Mouse (Mus musculus): ENCODE data around the gene Trmt10a. TPM values are rescaled to one million over a fixed set of nuclear protein-coding genes. Genes with fewer than 3 reads are reported as not detected.

Gene Trmt10a
- polyA plus RNA-seq, 1 experiment from 2014 or later: 13.7 TPM

DNA sequence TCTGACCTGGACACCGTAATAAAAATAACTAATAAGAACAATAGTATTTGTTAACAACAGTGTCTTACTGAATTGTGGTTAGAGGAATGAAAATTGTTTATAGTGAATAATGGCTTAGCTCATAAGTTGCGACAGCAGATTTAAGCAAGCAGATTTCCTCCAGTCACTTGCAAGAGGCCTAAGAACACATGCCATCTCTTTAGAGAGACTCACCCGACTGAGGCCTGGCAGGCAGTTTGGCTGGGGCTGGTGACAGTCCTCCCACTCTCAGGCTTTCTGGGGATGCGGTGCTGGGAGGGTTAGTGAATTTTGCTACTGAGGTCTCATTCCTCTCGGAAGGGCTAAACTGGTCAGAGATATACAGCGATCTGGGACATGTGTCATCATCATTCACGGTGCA, 40.1 kb downstream of the Trmt10a start:
- no peak overlapping the region for H3K27ac ChIP-seq
- H3K9me3 ChIP-seq: no peaks in the 10 kb centered on the region
- H3K36me3 ChIP-seq: no peaks in the 10 kb centered on the region
- peak; percentile 65 for DNase-seq (ENCODE audit: low spot score)
- no peaks in the 10 kb centered on the region for H3K4me1 ChIP-seq
- no peak overlapping the region for H3K4me3 ChIP-seq
- no peaks in the 10 kb centered on the region for H3K27me3 ChIP-seq (ENCODE audit: insufficient read depth, poor library complexity, severe bottlenecking)
- WGBS: 84% methylated on average over 7 of the region's 7 CpGs

DNA sequence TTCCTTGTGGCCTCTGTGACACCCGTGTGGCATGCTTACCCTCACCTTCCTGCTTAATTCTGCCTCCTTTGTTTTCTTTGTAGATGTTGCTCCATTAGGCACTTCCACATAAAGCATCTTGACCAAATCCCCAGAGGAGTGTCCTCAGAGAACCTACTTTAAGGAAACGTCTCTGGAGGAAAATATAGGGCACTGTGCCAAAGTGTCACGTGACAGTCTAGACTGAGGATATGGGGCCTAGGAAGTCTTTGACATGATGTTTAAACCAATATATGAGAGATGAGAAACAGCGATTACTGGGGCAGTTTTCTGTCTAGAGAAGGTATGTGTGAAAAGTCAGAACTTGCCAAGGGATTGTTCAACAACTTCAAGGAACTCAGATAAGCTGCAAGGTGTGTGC, 42.0 kb downstream of the Trmt10a start:
- Histone ChIP-seq H3K4me3 (no peak overlapping the region), H3K36me3 (no peaks in the 10 kb centered on the region), H3K9me3 (no peaks in the 10 kb centered on the region), H3K27ac (no peak overlapping the region), H3K27me3 (ENCODE audit: insufficient read depth, poor library complexity, severe bottlenecking) (no peaks in the 10 kb centered on the region), H3K4me1 (no peaks in the 10 kb centered on the region)
- no peak for DNase-seq (ENCODE audit: low spot score)
- 64% methylated on average over 4 of the region's 4 CpGs for WGBS

DNA sequence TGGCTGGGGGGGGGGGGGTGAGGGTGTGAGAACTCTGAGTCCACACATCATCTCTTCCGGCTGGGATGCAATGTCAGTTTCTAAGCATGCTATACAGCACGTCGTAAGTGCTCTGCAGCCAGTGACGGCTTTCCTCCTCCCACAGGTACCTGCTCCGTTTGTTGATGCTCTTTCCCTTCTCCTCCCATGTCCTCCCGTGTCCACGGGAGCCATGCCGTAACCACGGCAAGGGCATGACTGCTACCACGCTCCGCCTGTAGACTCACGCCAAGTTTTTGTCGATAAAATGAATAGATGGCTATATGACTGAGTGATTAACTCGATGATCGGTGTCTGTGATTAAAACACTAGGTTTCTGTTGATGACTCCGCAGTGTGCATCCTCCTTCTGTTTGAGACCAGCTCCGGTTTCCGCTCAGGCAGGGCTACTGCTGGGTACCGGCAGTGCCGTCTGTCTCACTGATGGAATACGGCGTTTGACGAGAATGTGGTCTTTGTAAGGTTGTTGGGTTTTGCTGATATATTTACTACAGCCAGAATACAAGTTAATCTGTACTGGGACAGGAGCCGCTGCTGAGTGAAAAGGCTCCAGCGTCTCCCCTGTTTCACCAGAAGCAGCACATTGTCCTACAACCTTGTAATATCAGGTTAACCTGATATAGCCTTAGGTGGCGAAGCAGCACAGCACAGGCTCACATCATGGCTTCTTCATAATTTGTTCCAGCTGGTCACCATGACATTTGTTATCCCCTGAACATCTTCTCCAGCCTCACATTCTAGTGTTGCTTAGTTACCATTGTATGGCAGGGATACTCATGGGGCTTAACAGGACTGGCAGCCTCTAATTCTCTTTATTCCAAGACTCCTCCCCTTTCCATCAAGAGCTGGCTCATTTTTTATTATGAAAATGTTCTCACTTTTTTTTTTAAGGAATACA, 43.0 kb downstream of the Trmt10a start:
- Histone ChIP-seq H3K27me3 (ENCODE audit: insufficient read depth, poor library complexity, severe bottlenecking) (no peaks in the 10 kb centered on the region), H3K4me1 (no peaks in the 10 kb centered on the region), H3K36me3 (no peaks in the 10 kb centered on the region), H3K9me3 (no peaks in the 10 kb centered on the region), H3K4me3 (no peak overlapping the region), H3K27ac (no peak overlapping the region)
- 90% methylated on average over 26 of the region's 26 CpGs for WGBS
- DNase-seq (ENCODE audit: low spot score): no peak

DNA sequence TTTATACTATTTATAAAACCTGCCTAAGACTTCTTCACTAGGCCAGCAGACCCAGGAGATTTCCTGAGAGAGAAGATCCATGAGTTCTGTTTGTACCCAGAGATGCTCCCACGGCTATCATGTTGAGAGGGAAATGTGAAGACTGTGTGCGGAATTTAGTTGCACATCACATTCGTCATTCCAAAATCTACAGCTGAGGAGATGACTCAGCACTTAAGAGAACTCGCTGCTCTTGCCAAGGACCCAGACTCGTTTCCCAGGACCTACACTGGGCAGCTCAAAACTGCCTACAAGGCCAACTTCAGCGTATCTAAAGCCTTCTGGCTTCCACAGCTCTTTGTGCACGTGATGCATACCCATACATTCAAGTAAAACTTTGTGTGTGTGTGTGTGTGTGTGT, 49.0 kb downstream of the Trmt10a start:
- H3K9me3 ChIP-seq: no peaks in the 10 kb centered on the region
- WGBS: 79% methylated on average over 7 of the region's 7 CpGs
- H3K27ac ChIP-seq: no peak overlapping the region
- DNase-seq (ENCODE audit: low spot score): no peak
- no peaks in the 10 kb centered on the region for H3K27me3 ChIP-seq (ENCODE audit: insufficient read depth, poor library complexity, severe bottlenecking)
- no peaks in the 10 kb centered on the region for H3K36me3 ChIP-seq
- no peak overlapping the region for H3K4me3 ChIP-seq
- H3K4me1 ChIP-seq: no peaks in the 10 kb centered on the region

DNA sequence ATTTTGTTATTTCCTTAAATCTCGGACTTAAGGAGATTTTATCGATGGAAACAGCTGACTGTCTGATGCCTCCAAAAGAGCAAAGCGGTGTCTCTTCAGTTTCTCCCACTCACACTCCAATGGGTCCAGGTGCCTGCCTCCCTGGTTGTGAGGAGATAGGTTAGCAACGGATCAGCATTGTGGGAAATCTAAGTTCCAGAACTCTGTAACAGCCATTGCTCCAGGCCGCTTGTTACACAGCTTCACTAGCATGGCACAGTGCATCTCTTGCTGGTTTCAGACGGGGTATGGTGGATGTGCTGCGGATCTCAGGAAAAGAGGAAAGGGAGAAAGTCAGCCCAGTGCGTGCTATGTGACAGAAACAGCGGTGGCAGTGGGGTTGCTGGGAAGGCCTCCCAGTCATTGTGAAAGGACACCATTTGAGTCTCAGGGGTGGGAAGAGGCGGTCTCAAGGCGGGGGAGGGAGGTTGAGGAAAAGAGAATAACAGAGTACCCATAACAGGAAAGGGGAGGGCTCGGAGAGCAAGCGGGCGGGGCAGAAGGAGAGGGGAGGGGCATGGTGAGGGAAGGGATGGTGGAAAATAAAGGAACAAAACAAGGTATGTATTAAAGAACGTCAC, 50.5 kb downstream of the Trmt10a start, which contains the start of gene 4930579F01Rik:
Gene 4930579F01Rik, minus strand, starts transcription at position 143 of the 620 bp plus-strand sequence.
- H3K27ac ChIP-seq: no peak within 1 kb of the TSS
- 73% methylated on average over 15 of the region's 15 CpGs for WGBS
- H3K9me3 ChIP-seq: no peaks in the 10 kb centered on the region
- H3K36me3 ChIP-seq: no peaks in the 10 kb centered on the region
- H3K4me3 ChIP-seq: no peak within 1 kb of the TSS
- DNase-seq (ENCODE audit: low spot score): no peak
- H3K4me1 ChIP-seq: 0 out of 2 replicates have a peak, but pooled peaks cover 3% of the 10 kb centered on the region
- H3K27me3 ChIP-seq (ENCODE audit: insufficient read depth, poor library complexity, severe bottlenecking): no peaks in the 10 kb centered on the region

DNA sequence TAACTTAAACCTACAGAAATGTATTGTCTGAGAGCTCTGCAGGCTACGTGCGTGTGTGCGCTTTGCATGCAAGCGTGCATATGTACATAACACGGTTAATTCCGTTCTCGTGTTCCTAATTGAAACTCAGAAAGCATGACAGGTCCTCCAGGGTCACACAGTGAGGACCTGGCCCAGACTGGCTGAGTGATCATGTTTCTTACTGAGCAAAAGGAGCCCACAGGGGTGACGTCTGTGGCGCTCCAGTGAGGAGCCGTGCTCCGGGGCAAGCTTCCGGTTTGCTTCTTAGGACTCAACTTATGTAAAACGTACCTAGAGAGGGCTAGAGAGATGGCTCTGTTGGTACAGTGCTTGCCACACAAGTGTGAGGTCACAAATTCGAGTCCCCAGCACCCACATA, 53.8 kb downstream of the Trmt10a start:
- H3K27me3 ChIP-seq (ENCODE audit: insufficient read depth, poor library complexity, severe bottlenecking): no peaks in the 10 kb centered on the region
- 79% methylated on average over 14 of the region's 14 CpGs for WGBS
- H3K4me3 ChIP-seq: no peak overlapping the region
- H3K36me3 ChIP-seq: no peaks in the 10 kb centered on the region
- H3K27ac ChIP-seq: no peak overlapping the region
- H3K4me1 ChIP-seq: 0 out of 2 replicates have a peak, but pooled peaks cover 3% of the 10 kb centered on the region
- no peaks in the 10 kb centered on the region for H3K9me3 ChIP-seq
- no peak for DNase-seq (ENCODE audit: low spot score)

DNA sequence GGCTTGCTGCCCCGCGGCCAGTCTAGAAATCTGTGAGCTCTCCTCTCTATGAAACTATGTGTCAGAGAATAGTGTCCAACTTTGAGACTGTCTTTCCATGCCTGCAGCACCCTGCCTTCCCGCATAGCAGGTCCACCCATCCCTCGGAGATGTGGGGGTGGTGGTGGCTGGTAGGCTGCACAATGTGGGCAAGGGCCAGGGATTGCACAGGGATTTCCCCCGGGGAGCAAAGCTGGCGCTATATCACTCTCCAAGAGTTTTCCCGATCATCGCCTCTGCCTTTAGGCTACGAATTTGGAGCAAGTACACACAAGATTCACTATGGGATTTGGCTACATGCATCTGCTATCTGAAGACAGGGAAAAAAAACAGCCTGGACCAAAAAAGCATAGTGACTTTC, 54.3 kb downstream of the Trmt10a start:
- no peak overlapping the region for H3K4me3 ChIP-seq
- 64% methylated on average over 9 of the region's 9 CpGs for WGBS
- H3K4me1 ChIP-seq: 0 out of 2 replicates have a peak, but pooled peaks cover 3% of the 10 kb centered on the region
- DNase-seq (ENCODE audit: low spot score): no peak
- H3K27me3 ChIP-seq (ENCODE audit: insufficient read depth, poor library complexity, severe bottlenecking): no peaks in the 10 kb centered on the region
- no peaks in the 10 kb centered on the region for H3K9me3 ChIP-seq
- no peak overlapping the region for H3K27ac ChIP-seq
- no peaks in the 10 kb centered on the region for H3K36me3 ChIP-seq

DNA sequence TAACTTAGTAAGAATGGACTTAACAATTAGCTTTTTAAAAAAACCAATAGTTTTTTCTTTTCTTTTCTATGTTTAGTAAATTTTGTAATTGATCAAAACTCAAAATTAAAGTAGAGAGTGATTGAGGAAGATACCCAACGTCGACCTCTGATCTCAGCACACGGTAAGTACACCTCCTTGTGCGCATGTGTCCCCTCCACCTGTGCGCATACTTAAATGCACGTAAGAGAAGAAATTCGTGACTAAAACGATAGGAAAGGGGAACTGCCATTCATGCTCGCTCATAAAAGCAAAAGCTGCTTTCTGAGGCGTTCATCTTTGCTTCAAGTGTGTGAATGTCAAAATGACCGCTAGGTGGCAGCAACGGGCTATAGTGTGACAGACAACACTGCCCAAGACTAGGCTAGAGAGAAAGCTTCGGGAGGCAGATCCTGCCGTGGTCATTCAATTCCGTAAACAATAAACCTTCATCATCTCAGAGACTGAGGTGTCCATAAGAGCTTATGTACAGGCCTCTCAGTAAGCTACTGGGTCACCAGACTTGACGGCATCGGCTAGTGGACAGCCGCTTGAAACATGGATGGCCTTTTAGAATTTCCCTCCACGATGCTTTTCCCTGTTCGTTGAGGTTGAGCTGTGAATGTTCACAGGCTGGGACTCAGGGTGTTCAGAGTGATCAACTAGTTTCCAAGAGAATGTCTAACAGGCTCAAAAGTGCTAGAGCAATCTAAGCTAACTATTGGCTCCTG, 54.9 kb downstream of the Trmt10a start:
- Histone ChIP-seq H3K9me3 (no peaks in the 10 kb centered on the region), H3K36me3 (no peaks in the 10 kb centered on the region), H3K27ac (no peak overlapping the region), H3K4me3 (peak overlapping the region; percentile 39), H3K4me1 (0 out of 2 replicates have a peak, but pooled peaks cover 3% of the 10 kb centered on the region), H3K27me3 (ENCODE audit: insufficient read depth, poor library complexity, severe bottlenecking) (no peaks in the 10 kb centered on the region)
- WGBS: 31% methylated on average over 20 of the region's 20 CpGs
- peak; percentile 89 for DNase-seq (ENCODE audit: low spot score)

DNA sequence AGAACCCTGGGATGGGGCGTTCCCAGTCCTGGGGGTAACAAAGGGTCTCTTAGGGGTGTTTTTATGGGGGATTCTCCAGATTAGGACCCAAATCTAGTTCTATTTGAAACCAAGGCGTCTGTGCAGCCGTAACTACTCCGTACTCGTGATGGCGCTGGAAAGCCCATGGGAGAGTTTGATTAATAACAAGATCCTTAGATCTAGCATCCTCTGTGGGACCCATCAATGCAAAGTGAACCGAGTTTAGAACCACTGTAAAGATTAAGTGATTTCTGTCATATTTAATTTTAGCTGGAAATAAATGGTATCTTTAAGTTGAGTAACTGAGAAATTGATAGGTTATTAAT, 55.4 kb downstream of the Trmt10a start:
- H3K9me3 ChIP-seq: no peaks in the 10 kb centered on the region
- no peaks in the 10 kb centered on the region for H3K27me3 ChIP-seq (ENCODE audit: insufficient read depth, poor library complexity, severe bottlenecking)
- 81% methylated on average over 7 of the region's 7 CpGs for WGBS
- no peak overlapping the region for H3K27ac ChIP-seq
- H3K4me1 ChIP-seq: 0 out of 2 replicates have a peak, but pooled peaks cover 3% of the 10 kb centered on the region
- no peaks in the 10 kb centered on the region for H3K36me3 ChIP-seq
- no peak for DNase-seq (ENCODE audit: low spot score)
- no peak overlapping the region for H3K4me3 ChIP-seq

DNA sequence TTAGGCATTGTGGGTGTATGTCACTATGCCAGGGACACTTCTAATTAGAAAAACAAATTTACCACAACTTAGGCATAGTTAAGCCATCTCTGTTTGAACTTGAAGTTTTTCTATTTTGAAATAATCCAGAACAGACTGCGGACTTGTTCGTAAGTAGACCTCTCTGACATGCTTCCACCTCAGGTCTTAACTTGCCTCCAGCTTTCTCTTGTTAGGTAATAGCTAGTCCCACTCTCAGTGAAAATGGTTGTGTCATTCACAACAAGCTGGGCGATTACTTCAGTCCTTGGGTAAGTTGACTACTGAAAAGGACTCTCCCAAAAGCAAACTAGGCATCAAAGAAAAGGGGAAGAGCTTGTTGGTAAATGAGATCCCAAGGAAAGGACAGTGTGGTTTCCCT, 65.6 kb downstream of the Trmt10a start:
- Histone ChIP-seq H3K4me3 (no peak overlapping the region), H3K9me3 (no peaks in the 10 kb centered on the region), H3K4me1 (no peaks in the 10 kb centered on the region), H3K27ac (no peak overlapping the region), H3K36me3 (no peaks in the 10 kb centered on the region), H3K27me3 (ENCODE audit: insufficient read depth, poor library complexity, severe bottlenecking) (no peaks in the 10 kb centered on the region)
- WGBS: 83% methylated on average over 3 of the region's 3 CpGs
- DNase-seq (ENCODE audit: low spot score): no peak

Data from heart, embryonic 10.5 days (tissue).